Mouse (Mus musculus) adrenal gland, adult 18-20 months (tissue): ENCODE measurements around the gene Hhipl2. TPM values are rescaled to one million over a fixed set of nuclear protein-coding genes. Genes with fewer than 3 reads are reported as not detected.
"Not testable (repeated sequence)": the region's sequence is repeated elsewhere in the genome, so short reads cannot be mapped to it uniquely, and the experiment has no call there.

Experiments
- DNase-seq, 2 experiments: peaks; one replicate each; pipeline ENCODE4 v3.0.0; 2021 to 2022; ENCODE audit warnings: low spot score in 2 of 2
- long read RNA-seq, 2 experiments: library from polyadenylated mRNA; stranded (forward); transcript quantifications; one replicate each; pipeline ENCODE4 v2.0.0; 2021
- total RNA-seq, 2 experiments: library from RNA; stranded (reverse); gene quantifications; 1 replicate in 1 of 2; 2 replicates in 1 of 2; pipeline ENCODE4 v1.2.3; 2021

Hhipl2 gene
- total RNA-seq = not detected
- long read RNA-seq, experiment 1 = 0 reads
- long read RNA-seq, experiment 2 = 0 reads

GRCm38 (mm10) chr1:183417873-183418272 is at the start of gene Hhipl2:
Hhipl2 (plus strand) TSS chr1:183418215.
- DNase-seq = no peak

GRCm38 (mm10) chr1:183368601-183369400 is 49.2 kb upstream of the Hhipl2 start:
- DNase-seq = peak in 1 of 2 experiments; percentile 38

- DNase-seq = peak; percentile 92 to 95
Measured at GRCm38 (mm10) chr1:183369427-183370014, 48.5 kb upstream of the Hhipl2 start, which contains the start of gene Mia3. Mia3 (minus strand) TSS chr1:183369553.

GRCm38 (mm10) chr1:183374728-183375127 is 43.3 kb upstream of the Hhipl2 start:
- DNase-seq = no peak

- no peak for DNase-seq
Measured at GRCm38 (mm10) chr1:183377045-183377444, 41.0 kb upstream of the Hhipl2 start.

GRCm38 (mm10) chr1:183378321-183378941 is 39.6 kb upstream of the Hhipl2 start:
- no peak for DNase-seq

- DNase-seq = not testable (repeated sequence)
Measured at GRCm38 (mm10) chr1:183379376-183379775, 38.6 kb upstream of the Hhipl2 start.

GRCm38 (mm10) chr1:183381816-183382215 is 36.2 kb upstream of the Hhipl2 start:
- no peak for DNase-seq

GRCm38 (mm10) chr1:183382621-183383020 is 35.4 kb upstream of the Hhipl2 start:
- no peak for DNase-seq

GRCm38 (mm10) chr1:183387421-183387820 is 30.6 kb upstream of the Hhipl2 start:
- DNase-seq = not testable (repeated sequence)

GRCm38 (mm10) chr1:183388426-183389406 is 29.3 kb upstream of the Hhipl2 start, which contains the start of gene Taf1a:
Taf1a (plus strand) TSS chr1:183388981.
- DNase-seq = peak; percentile 85 to 86

- no peak for DNase-seq
Measured at GRCm38 (mm10) chr1:183403396-183403795, 14.6 kb upstream of the Hhipl2 start.

- DNase-seq = no peak
Measured at GRCm38 (mm10) chr1:183414081-183414727, 3.8 kb upstream of the Hhipl2 start.

- no peak for DNase-seq
Measured at GRCm38 (mm10) chr1:183419741-183420140, 1.7 kb downstream of the Hhipl2 start.

- DNase-seq = no peak
Measured at GRCm38 (mm10) chr1:183420296-183420695, 2.3 kb downstream of the Hhipl2 start.

- no peak for DNase-seq
Measured at GRCm38 (mm10) chr1:183424100-183424499, 6.1 kb downstream of the Hhipl2 start.

GRCm38 (mm10) chr1:183434918-183435317 is 16.9 kb downstream of the Hhipl2 start:
- DNase-seq = no peak

- DNase-seq = peak; percentile 90 to 91
Measured at GRCm38 (mm10) chr1:183439036-183439435, 21.0 kb downstream of the Hhipl2 start.

- peak; percentile 75 to 76 for DNase-seq
Measured at GRCm38 (mm10) chr1:183442015-183442774, 24.2 kb downstream of the Hhipl2 start.
